Mouse (Mus musculus) heart, postnatal 0 days (tissue): ENCODE data around the gene Fat1. TPM values are rescaled to one million over a fixed set of nuclear protein-coding genes. Genes with fewer than 3 reads are reported as not detected.

Experiments used
- ATAC-seq: fragments of 200-750 bp; cut with Nextera tagmentation; 2 replicates; pipeline ENCODE4 v1.8.0; 2017; ENCODE audit warnings: low read depth, moderate number of reproducible peaks, moderate library complexity; ENCODE audit not compliant: insufficient read depth
- DNase-seq: peaks from one replicate; pipeline ENCODE4 v3.0.0-alpha.2; 2016; ENCODE audit warnings: low spot score
- H3K27ac ChIP-seq: fragments of 300-500 bp; sonication (generic); 2 replicates; pipeline ENCODE4 v1.5.1; 2014; ENCODE audit warnings: low read depth, mild to moderate bottlenecking
- H3K27me3 ChIP-seq: fragments of 300-500 bp; sonication (generic); 2 replicates; pipeline ENCODE4 v1.6.1; 2014; ENCODE audit warnings: low read length, mixed read lengths; ENCODE audit not compliant: control insufficient read depth, insufficient read depth
- H3K36me3 ChIP-seq: fragments of 300-500 bp; sonication (generic); replicated peaks from 2 replicates; pipeline ENCODE4 v1.6.1; 2014; ENCODE audit warnings: low read length, mixed read lengths; ENCODE audit not compliant: control insufficient read depth, insufficient read depth
- H3K4me1 ChIP-seq: fragments of 300-500 bp; sonication (generic); 2 replicates; pipeline ENCODE4 v1.6.1; 2014; ENCODE audit warnings: antibody characterized with exemption; ENCODE audit not compliant: control insufficient read depth, insufficient read depth
- H3K4me2 ChIP-seq: fragments of 300-500 bp; sonication (generic); 2 replicates; pipeline ENCODE4 v1.6.1; 2014; ENCODE audit warnings: low read depth, mild to moderate bottlenecking, low read length, moderate library complexity
- H3K4me3 ChIP-seq: fragments of 300-500 bp; sonication (generic); 2 replicates; pipeline ENCODE4 v1.5.1; 2014; ENCODE audit warnings: low read depth, low read length
- H3K9ac ChIP-seq: fragments of 300-500 bp; sonication (generic); replicated peaks from 2 replicates; pipeline ENCODE4 v1.6.1; 2014; ENCODE audit warnings: low read depth, low read length, mixed read lengths
- H3K9me3 ChIP-seq: fragments of 300-500 bp; sonication (generic); replicated peaks from 2 replicates; pipeline ENCODE4 v1.6.1; 2016; ENCODE audit warnings: low read length; ENCODE audit not compliant: control insufficient read depth
- CTCF ChIP-seq: IDR thresholded peaks from 2 replicates; pipeline ENCODE4 v1.5.1; 2016; ENCODE audit warnings: antibody characterized with exemption, control low read depth, low read depth
- EP300 ChIP-seq: IDR thresholded peaks from 2 replicates; pipeline ENCODE4 v1.6.1; 2016; ENCODE audit warnings: antibody characterized with exemption, low read depth
- WGBS: fragments of 180-500 bp; shearing (Covaris S2); extraction: QIAGEN DNeasy Blood & Tissue Kit; methylation state at CpG from one replicate; pipeline ENCODE4 v1.1.7; 2014; 5-methylcytosine and 5-hydroxymethylcytosine counted together
- polyA plus RNA-seq: library from polyadenylated mRNA; unstranded; fragments of >200 nt; fragmentation: Nextera tagmentation; extraction: Ambion mirVana; gene quantifications from 2 replicates; pipeline ENCODE4 v1.2.1, GENCODE M21; 2015
- total RNA-seq: library from RNA; depleted of rRNA; stranded (reverse); fragments of >200 nt; gene quantifications from 2 replicates; pipeline ENCODE4 v1.2.3, GENCODE M21; 2014; ENCODE audit warnings: low replicate concordance

The Fat1 gene
- total and polyA plus RNA-seq, 2 experiments from 2014 or later: 5.1 to 42.8 TPM

DNA sequence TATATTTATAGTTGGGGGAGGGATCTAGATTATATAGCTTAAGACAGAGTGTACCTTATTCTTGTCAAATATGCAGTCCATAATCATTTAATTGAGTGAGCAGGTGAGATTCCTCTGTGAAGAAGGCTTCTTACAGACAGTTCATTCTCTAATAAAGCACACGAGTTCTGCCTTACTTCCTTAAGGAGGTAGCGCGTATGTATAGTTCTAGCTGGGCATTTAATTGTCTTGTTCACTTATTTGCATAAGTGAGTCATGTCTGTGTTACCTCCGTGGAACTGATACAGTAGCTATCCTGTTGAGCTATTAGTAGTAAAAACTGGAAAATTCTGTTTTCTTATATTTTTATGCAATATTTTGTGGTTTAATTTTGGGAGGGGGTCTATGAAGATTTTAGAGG, 40.4 kb downstream of the Fat1 start:
- Histone ChIP-seq H3K4me2 (no peak overlapping the region), H3K27ac (no peak overlapping the region), H3K4me3 (no peak overlapping the region), H3K9me3 (no peaks in the 10 kb centered on the region), H3K36me3 (no peaks in the 10 kb centered on the region), H3K27me3 (no peaks in the 10 kb centered on the region), H3K9ac (no peak overlapping the region), H3K4me1 (peaks cover 40% of the 10 kb centered on the region)
- ATAC-seq (no peak), DNase-seq (no peak)
- no peak for TF ChIP-seq CTCF
- no peak for TF ChIP-seq EP300
- 88% methylated on average over 4 of the region's 4 CpGs for WGBS

DNA sequence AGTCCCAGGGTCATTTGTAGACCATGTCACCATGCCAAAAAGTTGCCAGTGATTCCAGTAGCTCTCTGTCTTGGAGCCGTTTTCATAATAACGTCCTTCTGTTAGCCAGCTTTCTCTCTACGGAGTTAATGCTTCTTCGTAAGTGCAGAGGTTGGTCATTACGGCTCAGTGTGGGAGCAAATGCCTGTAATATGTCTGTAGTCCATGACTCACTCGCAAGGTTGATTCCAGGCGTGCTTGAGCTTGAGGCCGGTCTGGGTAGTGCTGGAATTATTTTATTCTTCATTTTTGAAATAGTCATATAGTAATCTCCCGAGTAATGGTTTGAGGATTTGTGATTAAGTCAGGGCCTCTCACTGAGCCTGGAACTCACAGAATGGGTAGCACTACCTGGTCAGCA, 43.4 kb downstream of the Fat1 start:
- H3K4me1 ChIP-seq: peaks cover 45% of the 10 kb centered on the region
- WGBS: 51% methylated on average over 9 of the region's 9 CpGs

GRCm38 (mm10) chr8:44979245-44979644, 44.0 kb downstream of the Fat1 start:
- Histone ChIP-seq H3K27ac (peak overlapping the region; percentile 91), H3K9me3 (no peaks in the 10 kb centered on the region), H3K4me1 (peaks cover 48% of the 10 kb centered on the region), H3K27me3 (no peaks in the 10 kb centered on the region), H3K4me3 (no peak overlapping the region), H3K4me2 (peak overlapping the region; percentile 28; the same call in 1 of the 2 replicates), H3K36me3 (no peaks in the 10 kb centered on the region), H3K9ac (no peak overlapping the region; the same call in 1 of the 2 replicates)
- 17% methylated on average over 6 of the region's 6 CpGs for WGBS
- no peak for ATAC-seq
- no peak for DNase-seq
- TF ChIP-seq CTCF (no peak), EP300 (no peak)

More for the DNA sequence above, 43.4 kb downstream of the Fat1 start:
- H3K4me3 ChIP-seq: no peak overlapping the region
- H3K4me2 ChIP-seq: no peak overlapping the region; the same call in 1 of the 2 replicates
- ATAC-seq: no peak; the same call in 1 of the 2 replicates
- H3K9ac ChIP-seq: no peak overlapping the region
- no peak for DNase-seq
- H3K36me3 ChIP-seq: no peaks in the 10 kb centered on the region
- TF ChIP-seq EP300 (no peak), CTCF (no peak)
- H3K9me3 ChIP-seq: no peaks in the 10 kb centered on the region
- H3K27me3 ChIP-seq: no peaks in the 10 kb centered on the region
- H3K27ac ChIP-seq: peak overlapping the region; percentile 91

- WGBS: 21% methylated on average over 12 of the region's 12 CpGs
Measured at GRCm38 (mm10) chr8:44980030-44980429, 44.8 kb downstream of the Fat1 start.

DNA sequence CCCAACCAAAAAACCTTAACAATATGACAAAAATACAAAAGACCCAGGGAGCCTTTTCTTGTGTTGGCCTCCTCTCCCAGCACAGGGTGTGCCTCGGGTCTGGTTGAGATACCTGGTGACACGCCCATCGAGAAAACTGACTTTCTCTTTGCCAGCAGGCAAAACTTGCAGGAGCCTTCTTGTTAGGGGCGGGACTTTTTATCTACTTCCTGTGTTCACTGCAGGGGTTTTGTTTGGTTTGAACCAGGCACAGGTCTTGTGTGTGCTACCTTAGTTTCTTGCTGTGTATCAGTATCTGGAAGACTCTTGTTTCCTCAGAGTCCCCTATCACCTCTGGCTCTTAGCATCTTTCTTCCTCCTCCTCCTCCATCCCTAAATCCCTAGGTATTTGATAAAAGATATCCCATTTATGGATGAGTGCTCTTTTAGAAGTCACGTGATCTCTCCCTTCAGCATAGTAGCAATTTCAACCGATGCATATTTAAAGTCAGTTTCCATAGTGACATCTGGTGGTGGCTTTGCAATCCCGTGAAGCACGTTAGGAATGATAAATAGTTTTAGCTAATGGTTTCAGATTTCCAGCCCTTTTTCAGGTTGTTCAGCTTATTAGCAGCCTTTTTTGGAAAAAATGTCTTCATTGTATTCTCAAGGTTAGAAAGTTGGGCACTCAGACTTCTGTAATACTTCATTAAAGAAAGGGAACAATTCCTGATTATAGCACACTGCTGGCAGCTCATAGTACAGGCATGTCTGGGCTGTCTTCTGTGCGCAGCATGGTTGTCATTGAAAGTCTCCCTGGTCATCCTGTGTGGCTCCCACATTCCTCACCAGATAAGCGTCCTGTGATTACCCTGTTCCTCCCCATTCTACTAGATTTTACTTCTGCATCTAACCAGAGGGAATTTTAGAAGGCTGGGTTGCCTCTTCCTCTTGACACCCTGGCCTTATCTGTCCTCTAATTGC, 50.4 kb downstream of the Fat1 start:
- H3K36me3 ChIP-seq: peaks cover 14% of the 10 kb centered on the region; the same call in 1 of the 2 replicates
- WGBS: 16% methylated on average over 10 of the region's 10 CpGs
- no peak overlapping the region for H3K4me3 ChIP-seq
- H3K4me2 ChIP-seq: peak overlapping the region; percentile 16; the same call in 1 of the 2 replicates
- no peaks in the 10 kb centered on the region for H3K27me3 ChIP-seq
- DNase-seq: peak; percentile 75
- H3K9ac ChIP-seq: no peak overlapping the region
- no peaks in the 10 kb centered on the region for H3K9me3 ChIP-seq
- peak overlapping the region; percentile 22 for H3K27ac ChIP-seq
- TF ChIP-seq EP300 (no peak), CTCF (peak; percentile 59)
- H3K4me1 ChIP-seq: peaks cover 16% of the 10 kb centered on the region; the same call in 1 of the 2 replicates
- peak; percentile 53; the same call in 1 of the 2 replicates for ATAC-seq

More at GRCm38 (mm10) chr8:44980030-44980429, 44.8 kb downstream of the Fat1 start:
- Histone ChIP-seq H3K4me1 (peaks cover 47% of the 10 kb centered on the region), H3K27ac (peak overlapping the region; percentile 91), H3K27me3 (no peaks in the 10 kb centered on the region), H3K9me3 (no peaks in the 10 kb centered on the region), H3K4me3 (no peak overlapping the region), H3K36me3 (no peaks in the 10 kb centered on the region), H3K4me2 (peak overlapping the region; percentile 18; the same call in 1 of the 2 replicates), H3K9ac (peak overlapping the region; percentile 38)
- peak; percentile 81 for DNase-seq
- TF ChIP-seq EP300 (no peak), CTCF (no peak)
- ATAC-seq: peak; percentile 92
